Mouse (Mus musculus): Measurements from ENCODE around the gene Pdia5.
A peak's percentile ranks its signal among the peaks of the same experiment; 100 is the strongest.

Pdia5 gene

DNA sequence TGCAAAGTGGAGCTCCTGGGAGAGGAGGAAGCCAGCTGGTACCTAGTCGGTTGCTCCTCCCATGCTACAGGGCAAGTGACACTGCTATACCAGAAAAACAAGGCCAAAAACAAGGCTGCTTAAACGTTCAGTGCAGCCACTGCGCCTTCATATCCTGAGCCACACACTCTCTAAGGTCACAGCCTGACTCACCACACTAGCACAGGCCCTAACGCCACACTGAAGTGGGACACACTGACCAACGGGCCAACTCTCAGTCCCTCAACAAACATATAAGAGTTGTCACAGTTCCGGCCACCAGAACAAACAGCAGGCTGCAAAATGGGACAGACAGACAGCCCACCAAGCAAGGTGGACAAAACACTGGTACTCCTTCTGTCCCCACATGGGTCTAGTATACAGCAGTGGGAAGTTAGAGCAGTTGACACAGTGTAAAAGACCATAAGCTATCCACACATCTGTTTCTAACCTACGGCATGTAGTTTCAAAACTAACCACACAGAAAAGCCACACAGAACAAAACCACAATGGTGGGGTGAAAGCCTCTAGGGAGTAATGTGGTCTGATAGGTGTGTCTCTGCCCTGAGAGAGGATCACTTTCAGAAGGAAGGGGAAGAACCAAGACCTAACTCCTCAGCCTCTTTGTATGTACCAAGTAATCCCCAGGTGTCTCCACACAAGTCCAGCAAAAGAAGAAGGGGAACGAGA lies 6.0 kb downstream of the Pdia5 start:
- no peak for DNase-seq (ENCODE audit: low read depth, low spot score)

DNA sequence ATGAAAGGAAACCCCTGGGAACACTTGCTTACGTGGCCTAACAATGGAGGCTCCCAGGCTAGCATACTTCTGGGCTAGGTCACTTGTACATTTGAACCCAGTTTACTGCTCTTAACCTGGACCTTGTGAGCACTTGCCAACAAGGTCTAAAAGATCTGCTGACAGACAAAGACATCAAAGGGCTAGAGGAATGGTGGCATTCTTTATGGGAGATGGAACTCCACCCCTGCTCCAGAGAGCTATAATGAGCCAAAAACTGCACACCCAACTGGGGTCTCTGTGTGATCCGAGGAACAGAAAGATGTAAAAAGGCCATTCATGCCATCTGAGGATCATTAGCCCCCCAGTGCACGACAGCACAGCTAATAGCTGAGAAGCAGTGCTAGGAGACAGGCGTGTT lies 6.6 kb downstream of the Pdia5 start:
- peak; percentile 46 for DNase-seq (ENCODE audit: low read depth, low spot score)

DNA sequence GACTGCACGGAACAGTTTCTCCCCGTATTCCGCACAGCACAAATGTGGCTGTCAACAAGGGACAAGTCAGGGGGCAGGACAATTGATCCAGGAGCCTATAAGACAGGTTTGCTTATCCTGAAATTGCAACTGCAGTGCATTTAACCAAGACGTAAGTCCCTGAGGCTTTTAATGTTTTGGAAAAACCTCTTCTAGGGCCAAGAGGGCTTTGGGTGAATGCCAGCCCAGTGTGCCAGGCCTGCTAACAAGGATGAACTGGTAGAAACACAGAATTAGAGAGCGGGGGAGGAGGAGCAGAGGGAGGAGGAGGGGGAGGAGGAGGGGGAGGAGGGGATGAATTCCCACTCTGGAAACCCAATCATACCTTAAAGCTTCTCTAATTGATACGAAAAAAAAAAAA lies 11.4 kb downstream of the Pdia5 start:
- no peak for DNase-seq (ENCODE audit: low read depth, low spot score)

DNA sequence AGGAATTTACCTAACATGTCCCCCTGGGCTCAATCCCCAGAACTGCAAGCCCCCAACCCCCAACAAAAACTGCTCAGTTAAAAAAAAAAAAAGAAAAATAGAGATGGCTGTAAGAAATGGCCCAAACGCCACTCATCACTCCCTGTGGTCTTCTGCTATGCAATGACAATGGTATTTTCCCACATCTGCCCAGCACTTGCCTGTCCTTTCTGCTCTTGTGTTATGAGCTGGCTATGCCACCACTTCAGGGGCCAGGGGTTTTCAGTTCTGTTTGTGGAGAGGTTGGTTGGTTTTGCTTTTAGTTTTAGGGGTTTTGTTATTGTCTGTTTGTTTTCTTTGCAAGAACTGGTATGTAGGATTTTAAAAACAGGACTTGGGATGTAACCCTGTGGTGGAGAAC lies 13.4 kb downstream of the Pdia5 start:
- no peak for DNase-seq (ENCODE audit: low read depth, low spot score)

DNA sequence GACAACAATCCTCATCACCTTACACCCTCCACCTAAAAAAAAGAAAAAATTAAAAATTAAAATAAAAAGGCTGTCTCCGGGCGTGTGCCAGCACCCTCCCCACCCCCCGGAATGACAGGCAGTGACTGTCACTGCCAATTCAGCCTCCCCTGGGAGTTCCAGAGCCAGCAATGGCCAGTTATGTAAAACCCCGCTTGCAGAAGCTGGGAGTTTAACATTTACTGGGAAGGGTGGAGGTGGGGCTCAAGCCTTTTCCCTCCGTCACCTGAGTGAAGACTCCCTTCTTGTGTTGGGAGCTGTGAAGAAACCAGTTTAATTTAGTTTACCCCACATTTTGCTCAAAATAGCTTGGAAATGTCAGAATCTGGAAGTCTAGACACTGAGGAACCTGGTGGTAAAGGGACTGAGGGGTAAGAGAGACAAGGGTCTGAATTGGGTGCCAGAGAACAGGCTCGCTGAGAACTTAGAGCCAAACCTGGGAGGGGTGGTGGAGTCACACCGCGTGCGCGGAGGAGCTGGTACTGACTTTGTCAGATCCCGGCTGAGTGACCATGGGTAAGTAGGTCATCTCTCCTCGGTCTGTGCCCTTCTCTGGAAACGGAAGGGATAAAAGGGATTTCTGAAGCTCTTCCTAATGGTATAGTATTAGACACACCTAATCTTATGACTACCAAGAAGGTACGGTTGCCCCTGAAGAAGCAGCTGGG lies 18.0 kb downstream of the Pdia5 start:
- DNase-seq (ENCODE audit: low read depth, low spot score), result no peak

DNA sequence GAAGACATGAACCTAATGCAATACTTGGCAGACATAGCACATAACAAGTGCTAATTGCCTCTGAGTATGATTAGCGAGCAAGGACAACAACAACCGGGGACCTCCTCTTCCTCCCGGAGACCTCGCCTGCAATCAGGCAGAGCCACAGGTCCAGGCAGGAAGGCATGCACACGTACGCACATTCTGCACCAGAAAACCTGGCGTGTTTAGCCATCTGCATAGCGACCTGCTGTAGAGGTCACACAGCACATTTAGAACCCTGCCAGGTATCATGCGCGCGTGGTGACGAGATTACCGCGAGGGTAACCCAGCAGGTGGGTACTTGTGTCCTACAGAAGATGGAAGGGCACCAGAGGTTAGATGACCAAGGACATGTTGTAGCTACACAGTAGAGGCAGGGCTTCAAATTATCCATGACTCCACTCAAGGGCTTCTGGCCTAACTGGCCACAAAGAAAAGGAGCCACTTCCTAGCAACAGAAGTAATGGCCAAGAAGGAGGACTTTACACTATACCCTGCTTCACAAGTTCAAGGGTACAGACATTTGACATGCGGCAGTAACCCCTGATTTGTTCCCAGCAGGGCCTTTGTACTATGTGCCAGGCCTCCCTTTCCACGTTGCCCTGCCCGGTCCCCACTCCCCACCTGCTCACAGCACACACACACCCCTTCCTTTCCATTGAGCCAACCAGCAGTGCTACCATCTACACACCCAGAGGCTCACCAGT lies 18.7 kb downstream of the Pdia5 start:
- DNase-seq (ENCODE audit: low read depth, low spot score), result no peak

DNA sequence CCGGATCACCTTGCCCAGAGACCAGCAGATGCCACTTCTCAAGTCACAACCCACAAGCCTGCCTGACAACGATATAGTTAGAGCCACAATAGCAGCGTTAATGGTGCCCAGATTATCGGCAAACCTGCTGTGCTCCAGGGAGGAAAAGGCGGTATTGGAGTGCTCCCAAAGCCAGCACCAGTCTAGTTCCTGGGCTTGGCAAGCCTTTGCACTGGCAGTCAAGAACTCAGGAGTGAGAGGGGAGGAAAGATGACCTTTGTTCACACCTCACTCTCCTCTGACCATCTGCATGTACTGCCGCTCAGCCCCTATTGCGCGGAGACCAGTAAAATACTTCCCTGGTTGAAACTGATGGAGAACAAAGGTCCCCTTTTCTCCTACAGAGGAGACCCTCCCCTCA lies 19.7 kb downstream of the Pdia5 start:
- no peak for DNase-seq (ENCODE audit: low read depth, low spot score)

DNA sequence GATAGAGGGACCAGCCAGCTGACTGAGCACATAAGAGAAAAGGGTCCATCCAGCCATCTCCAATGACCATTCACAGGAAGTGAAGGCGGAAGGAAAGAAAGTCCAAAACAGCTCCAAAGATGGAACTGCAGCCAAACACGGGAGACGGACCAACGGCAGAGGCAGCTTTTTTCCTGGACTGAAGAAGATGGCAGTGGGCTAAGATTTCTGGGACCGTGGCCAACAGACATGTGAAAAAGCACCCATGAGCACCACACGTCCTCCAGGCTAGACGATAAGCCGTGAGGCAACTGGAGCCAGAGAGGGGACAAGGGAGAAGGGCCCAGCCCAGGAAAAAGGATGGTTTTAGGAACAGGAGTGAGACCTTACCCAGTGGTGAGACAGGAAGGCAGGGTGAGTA lies 20.6 kb downstream of the Pdia5 start:
- DNase-seq (ENCODE audit: low read depth, low spot score), result no peak

DNA sequence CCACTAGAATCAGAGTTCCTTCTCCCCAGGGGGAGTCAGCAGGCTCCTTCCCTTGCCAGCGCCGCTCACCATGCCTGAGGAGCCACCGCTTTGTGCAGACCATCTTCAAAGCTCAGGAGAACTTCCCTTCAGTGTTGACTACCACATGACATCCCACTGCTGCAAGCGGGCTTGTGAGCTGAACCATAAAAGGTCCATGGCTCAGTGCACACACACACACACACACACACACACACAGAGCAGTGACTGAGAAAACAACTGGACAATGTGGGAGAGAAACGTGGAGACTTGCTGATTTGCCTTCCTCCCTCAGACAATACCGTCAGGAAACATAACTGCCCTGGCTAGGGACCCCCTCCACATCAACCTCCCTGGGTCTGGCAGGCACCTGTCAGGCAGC lies 21.7 kb downstream of the Pdia5 start:
- no peak for DNase-seq (ENCODE audit: low read depth, low spot score)

DNA sequence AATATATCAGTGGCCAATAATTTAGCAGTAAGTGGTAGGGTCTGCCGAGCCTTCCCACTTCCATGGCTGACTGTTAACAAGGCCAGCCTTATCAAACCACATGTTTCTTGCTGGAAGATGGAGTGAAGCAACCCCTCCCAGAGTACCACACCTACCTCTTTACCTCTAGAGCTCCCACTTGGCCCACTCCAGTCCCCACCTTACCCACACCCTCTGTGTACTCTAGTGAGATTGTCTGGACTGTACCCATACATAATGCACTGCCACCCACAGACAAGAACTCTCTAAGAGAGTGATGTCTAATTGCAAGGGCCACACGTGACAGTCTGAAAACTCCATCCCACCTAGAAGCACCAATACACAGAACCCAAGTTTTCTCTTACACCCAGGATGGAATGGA lies 23.6 kb downstream of the Pdia5 start:
- no peak for DNase-seq (ENCODE audit: low read depth, low spot score)

DNA sequence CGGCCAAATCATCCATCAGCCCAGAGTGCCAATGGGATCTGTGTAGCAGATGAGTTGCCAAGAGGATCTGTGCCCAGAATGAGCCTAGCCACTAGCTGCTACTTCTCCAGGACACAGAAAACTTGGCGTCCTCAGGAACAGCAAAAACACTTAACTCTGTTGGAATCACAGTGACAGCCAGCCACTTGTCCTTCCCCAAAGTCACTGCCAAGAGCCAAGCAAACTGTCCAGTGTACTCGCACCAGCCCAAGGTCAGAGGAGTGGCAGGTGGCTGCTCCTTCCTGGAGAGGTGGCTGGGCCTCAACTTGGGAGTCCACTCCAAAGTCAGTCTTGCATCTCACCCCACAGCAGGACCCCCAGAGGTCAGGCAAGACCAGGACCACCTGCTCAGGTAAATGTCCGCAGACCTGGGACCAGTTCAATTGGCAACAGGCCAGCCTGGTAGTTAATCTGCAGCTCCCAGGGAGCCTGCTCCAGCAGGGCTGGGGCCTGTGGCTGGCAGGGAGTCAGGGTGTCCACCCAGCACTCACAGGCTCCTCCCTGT lies 24.8 kb downstream of the Pdia5 start:
- no peak for DNase-seq (ENCODE audit: low read depth, low spot score)

DNA sequence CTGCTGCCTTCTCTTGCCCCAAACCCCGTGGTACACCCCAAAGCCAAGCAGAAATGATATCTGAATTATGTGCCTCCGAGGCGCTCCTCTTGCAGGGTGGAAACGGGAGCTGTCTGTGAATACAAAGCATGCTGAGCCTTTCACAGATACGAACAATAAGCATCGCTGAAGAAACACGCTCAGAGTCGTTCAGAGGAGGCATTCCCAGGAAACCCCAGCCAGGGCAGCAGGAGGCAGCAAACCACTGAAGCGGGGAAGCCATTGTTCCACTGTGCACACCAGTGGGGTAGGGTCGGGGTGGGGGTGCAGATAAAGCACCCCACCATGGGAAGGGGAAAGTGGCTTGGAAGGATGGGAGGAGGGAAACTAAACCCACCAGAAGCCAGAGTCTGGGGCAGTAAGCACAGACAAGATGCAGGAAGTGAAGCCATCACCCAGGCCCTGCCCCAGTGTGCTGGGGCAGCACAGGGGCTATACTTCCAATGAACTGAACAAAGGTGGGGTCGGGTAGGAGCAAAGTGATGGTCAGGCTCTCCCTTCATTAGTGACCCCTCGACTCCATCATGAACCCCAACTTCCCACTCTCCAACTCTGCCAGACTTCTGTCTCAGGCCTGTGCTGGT lies 25.9 kb downstream of the Pdia5 start:
- no peak for DNase-seq (ENCODE audit: low read depth, low spot score)

DNA sequence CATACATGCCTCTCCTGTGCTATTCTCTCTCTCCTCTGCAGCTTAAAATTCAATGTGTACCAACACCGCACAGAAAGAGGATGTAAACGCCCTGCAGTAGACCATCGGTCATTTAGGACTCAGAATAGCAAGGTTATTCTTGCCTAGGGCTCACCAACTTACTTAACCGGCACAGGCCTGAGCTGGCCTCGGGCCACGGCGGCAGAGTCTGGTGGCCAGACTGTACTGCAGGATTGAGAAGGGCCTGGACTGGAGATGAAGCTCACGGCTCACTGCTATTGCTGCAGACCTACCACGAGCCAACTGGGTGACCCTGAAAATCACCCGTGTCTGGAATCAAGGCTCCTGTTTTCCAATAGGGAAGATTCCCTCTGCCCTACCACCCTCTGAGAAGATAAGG lies 27.0 kb downstream of the Pdia5 start:
- DNase-seq (ENCODE audit: low read depth, low spot score), result no peak

DNA sequence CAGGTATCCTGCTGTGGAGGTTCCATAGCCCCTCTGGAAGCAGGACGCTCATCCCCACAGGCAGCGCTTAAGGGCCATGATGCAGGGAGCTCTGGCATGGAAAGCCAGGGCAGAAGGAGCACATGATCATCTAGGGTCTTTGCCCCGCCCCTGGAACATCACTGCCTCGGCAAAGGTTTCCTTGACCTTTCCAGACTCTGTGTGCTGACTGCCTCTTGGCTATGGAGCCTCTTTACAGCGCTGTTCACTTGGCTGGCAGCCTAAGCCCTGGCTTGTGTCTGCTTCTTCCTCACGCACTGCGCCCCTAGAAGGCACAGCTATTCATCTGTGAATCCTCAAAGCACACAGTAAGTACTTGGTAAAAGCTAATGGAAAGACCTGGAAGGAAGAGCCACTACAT lies 27.7 kb downstream of the Pdia5 start:
- no peak for DNase-seq (ENCODE audit: low read depth, low spot score)

DNA sequence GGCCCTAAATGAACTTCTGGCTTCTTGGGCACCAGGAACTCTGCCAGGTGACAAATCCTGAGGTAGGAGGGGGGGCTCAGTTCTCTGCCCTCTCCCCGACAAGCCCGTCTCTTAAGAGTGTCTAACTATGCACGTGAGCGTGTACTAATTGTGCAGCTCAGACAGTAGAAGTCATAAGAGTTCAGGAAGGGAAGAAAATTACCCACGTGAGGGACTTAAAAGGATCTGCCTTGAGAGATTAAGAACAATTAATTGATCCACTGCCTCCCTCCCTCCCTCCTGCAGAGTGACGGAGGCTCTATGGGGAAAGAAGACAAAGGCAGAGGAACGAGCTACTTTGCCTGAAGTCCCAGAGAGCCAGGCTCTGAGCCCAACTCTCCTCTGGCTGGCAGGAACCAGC lies 31.1 kb downstream of the Pdia5 start:
- DNase-seq (ENCODE audit: low read depth, low spot score), result no peak

DNA sequence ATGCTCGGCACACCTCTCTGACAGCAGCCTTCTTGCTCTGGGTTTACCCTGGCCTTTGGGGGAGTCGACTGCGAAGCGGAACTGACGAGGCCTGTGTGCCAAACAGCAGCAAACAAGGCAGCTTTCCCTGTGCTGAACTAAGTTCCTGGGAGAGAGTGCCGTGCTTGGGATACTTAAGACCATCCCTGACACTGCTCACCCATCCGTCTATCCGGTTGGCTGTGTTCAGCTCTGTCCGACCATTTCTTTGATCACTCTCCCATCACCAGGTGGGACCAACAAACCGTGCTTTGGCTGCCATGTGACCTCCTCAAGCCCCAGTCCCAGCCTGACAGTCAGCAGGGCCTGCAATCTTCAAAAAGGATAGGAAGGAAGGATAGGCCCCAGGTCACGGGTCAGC lies 32.4 kb downstream of the Pdia5 start:
- no peak for DNase-seq (ENCODE audit: low read depth, low spot score)

DNA sequence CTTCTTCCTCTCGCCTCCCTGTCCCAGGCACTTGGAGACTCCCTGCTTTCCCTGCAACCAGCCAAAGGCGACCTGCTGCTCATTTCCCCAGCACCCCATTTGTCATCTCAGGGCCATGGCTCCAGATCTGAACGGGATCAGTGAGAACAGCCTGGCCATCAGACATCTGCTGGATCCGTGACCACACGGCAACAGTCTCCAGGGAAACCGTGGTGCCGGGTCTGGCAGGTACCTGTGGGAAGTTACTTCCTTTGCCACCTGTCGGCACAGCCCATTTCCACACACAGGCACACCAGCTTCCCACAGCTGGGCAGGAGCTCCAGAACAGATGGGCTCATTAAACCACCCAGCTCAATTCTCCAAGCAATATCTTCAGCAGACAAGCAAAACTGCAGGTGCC lies 33.2 kb downstream of the Pdia5 start:
- no peak for DNase-seq (ENCODE audit: low read depth, low spot score)

DNA sequence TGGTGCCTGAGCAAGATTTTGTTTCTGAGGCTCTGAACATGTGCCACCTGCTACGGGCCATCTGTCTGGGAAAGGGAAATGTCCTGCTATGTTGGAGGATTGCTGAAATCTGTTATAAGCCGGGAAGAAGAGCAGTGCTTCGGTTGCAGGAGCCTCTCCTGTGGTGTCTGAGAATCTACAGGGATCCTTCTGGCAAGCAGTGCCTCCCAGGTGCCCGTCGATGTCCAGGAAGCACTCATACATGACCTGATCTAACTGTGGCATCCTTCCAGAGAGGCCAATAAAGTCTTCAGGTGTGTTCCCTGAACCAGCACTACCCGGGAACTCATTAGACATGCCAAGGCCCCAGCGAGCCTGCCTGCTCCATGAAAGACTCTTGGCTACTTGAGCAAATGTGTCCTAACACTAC lies 33.7 kb downstream of the Pdia5 start:
- no peak for DNase-seq (ENCODE audit: low read depth, low spot score)

DNA sequence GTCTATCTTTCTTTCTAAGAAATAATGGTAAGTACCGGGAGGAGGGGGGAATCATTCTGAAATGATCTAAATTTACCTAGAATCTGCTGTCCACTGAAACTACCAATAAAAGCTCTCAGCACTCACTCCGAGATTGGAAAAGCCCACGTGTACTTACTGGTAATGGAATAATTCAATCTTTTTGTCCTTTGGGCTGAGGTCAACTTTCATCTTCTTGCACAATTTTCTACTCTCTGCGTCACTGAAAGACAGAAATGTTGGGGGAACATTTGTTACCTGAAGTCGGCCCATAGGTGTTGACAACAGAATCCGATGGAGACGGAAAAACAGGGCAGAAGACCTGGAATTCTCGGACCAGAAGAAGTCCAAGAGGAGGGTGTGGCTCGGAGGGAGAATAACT lies 34.4 kb downstream of the Pdia5 start:
- no peak for DNase-seq (ENCODE audit: low read depth, low spot score)

DNA sequence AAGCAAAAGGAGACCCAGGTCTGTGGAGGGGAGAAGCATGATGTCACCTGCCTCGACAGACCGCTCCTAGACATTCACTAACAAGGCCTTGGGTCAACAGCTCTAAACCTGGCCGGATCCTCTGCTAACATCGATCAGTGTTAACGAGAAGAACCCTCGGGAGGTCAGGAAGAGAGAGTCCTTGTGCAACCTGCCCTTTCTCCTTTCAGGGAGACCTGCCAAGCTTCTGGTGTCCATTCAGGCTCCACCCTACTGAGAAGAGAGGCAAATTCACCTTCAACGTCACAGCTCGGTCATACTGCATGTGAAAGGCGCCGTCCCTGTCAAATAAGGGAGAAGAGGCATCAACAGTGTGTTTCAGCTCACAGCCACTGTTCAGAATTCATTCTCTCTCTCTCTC lies 34.9 kb downstream of the Pdia5 start:
- DNase-seq (ENCODE audit: low read depth, low spot score), result no peak

DNA sequence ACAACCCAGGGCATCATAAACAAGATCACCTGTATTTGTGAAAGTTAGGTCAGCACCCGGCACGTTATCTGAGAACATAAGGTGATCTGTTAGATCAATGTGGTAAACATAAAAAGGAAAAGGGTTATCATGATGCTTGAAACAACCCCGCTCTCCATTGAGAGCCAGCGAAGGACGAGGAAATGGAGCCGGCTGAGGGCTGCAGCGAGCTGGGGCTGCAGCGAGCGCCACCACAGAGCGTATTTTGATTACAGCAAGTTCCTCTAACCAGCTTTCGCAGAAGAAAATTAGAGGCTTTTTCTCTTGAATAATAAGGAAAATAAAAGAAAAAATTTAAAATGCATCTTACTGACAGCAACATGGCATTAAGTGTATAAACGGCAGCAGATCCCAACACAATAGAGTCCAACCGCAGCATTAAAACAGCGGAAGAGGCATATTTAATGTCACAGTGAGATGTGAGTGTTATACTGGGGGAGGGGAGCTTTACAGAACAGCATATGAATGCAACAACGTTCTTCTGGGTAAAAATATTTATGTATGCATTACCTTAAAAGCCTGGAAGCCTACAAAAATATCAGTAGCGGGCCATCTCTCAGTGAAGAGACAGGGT lies 40.5 kb downstream of the Pdia5 start:
- DNase-seq (ENCODE audit: low read depth, low spot score), result no peak

DNA sequence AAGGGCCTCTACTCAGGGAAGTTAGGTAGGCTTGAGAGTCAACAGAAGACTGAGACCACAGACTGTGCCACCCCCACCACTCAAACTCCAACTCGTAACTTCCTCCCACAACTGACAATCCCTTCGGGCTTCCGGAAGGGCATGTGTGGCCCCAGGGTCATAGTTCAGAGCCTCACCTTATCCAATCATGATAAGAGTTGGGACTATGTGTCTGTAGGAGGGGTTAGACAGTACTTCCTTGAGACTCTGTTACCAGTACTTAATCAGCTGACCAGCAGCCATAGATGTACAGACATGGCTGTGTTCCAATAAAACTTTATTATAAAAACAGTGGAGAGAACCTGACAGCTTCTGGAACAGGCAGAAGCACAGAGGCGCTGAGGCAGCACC lies 48.7 kb downstream of the Pdia5 start:
- no peak for DNase-seq (ENCODE audit: low read depth, low spot score)
